ENCODE assay signal across 36 mouse cellular contexts in the genomic region with DNA sequence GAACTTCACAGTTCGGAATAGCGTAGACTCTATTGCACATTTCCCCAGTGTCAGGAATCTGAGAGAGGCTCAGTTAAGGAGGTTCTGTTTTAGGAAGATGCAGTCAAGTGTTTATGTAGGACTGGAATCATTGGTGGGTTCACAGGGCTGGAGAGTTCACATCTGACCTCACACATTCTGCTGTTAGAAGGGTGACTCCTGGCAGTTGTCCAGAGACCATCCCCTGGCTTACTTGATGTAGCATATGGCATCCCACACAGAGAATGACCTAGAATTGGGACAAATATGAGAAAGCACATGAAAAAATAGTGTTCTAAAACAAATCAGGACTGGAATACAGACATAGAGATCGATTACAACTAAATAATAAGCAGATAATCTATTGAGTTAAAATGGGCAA. TPM values are rescaled to one million over a fixed set of nuclear protein-coding genes. Genes with fewer than 3 reads are reported as not detected.
"Had no signal": no experiment of that assay in that cellular context is flagged by ENCODE, and none has a peak within 500 bp of the region (broad histone marks: within the 10 kb centered on the region; RNA-seq: fewer than 3 reads in every experiment).

No protein-coding gene starts in this region.

- H3K9ac ChIP-seq: limb, embryonic 12.5 days; limb, embryonic 13.5 days; limb, embryonic 15.5 days; liver, embryonic 12.5 days; liver, embryonic 13.5 days; liver, embryonic 14.5 days; liver, embryonic 15.5 days; liver, postnatal 0 days; lung, embryonic 14.5 days; lung, embryonic 15.5 days; midbrain, embryonic 12.5 days; midbrain, embryonic 13.5 days; midbrain, embryonic 15.5 days; neural tube, embryonic 12.5 days; neural tube, embryonic 13.5 days had no signal

- H3K4me1 ChIP-seq: limb, embryonic 10.5 days; limb, embryonic 12.5 days; limb, embryonic 13.5 days; limb, embryonic 15.5 days; liver, embryonic 12.5 days; liver, embryonic 13.5 days; liver, embryonic 15.5 days; lung, embryonic 15.5 days; midbrain, embryonic 12.5 days; midbrain, embryonic 13.5 days; midbrain, embryonic 15.5 days; neural tube, embryonic 12.5 days; neural tube, embryonic 13.5 days had no signal

- H3K4me3 ChIP-seq: limb, embryonic 10.5 days; limb, embryonic 12.5 days; limb, embryonic 13.5 days; limb, embryonic 15.5 days; liver, embryonic 12.5 days; liver, embryonic 13.5 days; liver, embryonic 15.5 days; lung, embryonic 15.5 days; megakaryocyte, embryonic 14.5 days; midbrain, embryonic 12.5 days; midbrain, embryonic 13.5 days; midbrain, embryonic 15.5 days; myocyte; neural tube, embryonic 12.5 days; neural tube, embryonic 13.5 days had no signal

- DNase-seq: liver; liver, embryonic 13.5 days; liver, postnatal 0 days; lung, adult 18-20 months; lung, adult 2 months; lung, embryonic 14.5 days; lung, postnatal 10 days; lung, postnatal 14 days; lung, postnatal 36 days; lung, postnatal 4 days; midbrain, embryonic 14.5 days had no signal

- H3K36me3 ChIP-seq: limb, embryonic 10.5 days; limb, embryonic 12.5 days; limb, embryonic 13.5 days; limb, embryonic 15.5 days; liver, embryonic 12.5 days; liver, embryonic 13.5 days; liver, embryonic 15.5 days; lung, embryonic 15.5 days; midbrain, embryonic 12.5 days; midbrain, embryonic 13.5 days; midbrain, embryonic 15.5 days; neural tube, embryonic 12.5 days; neural tube, embryonic 13.5 days had no signal

- ATAC-seq: liver, embryonic 12.5 days; liver, postnatal 0 days; lung, postnatal 0 days; midbrain, embryonic 13.5 days; midbrain, embryonic 15.5 days; midbrain, embryonic 16.5 days had no signal

- H3K27ac ChIP-seq: limb, embryonic 10.5 days; limb, embryonic 12.5 days; limb, embryonic 13.5 days; limb, embryonic 15.5 days; liver, embryonic 12.5 days; liver, embryonic 13.5 days; liver, embryonic 14.5 days; liver, embryonic 15.5 days; lung, embryonic 15.5 days; macrophage; midbrain, embryonic 12.5 days; midbrain, embryonic 13.5 days; midbrain, embryonic 15.5 days; neural tube, embryonic 12.5 days; neural tube, embryonic 13.5 days had no signal

- H3K9me3 ChIP-seq: limb, embryonic 10.5 days; limb, embryonic 12.5 days; limb, embryonic 13.5 days; limb, embryonic 15.5 days; liver, embryonic 12.5 days; liver, embryonic 13.5 days; liver, embryonic 15.5 days; lung, embryonic 15.5 days; megakaryocyte, embryonic 14.5 days; midbrain, embryonic 12.5 days; midbrain, embryonic 13.5 days; midbrain, embryonic 15.5 days; neural tube, embryonic 12.5 days; neural tube, embryonic 13.5 days had no signal

- H3K27me3 ChIP-seq: limb, embryonic 12.5 days; limb, embryonic 13.5 days; limb, embryonic 15.5 days; liver, embryonic 12.5 days; liver, embryonic 13.5 days; liver, embryonic 15.5 days; lung, embryonic 15.5 days; midbrain, embryonic 12.5 days; midbrain, embryonic 13.5 days; midbrain, embryonic 15.5 days; neural tube, embryonic 12.5 days; neural tube, embryonic 13.5 days had no signal

- H3K4me2 ChIP-seq: limb, embryonic 12.5 days; limb, embryonic 13.5 days; limb, embryonic 15.5 days; liver, embryonic 11.5 days; liver, embryonic 12.5 days; liver, embryonic 13.5 days; liver, embryonic 15.5 days; lung, embryonic 14.5 days; lung, embryonic 15.5 days; midbrain, embryonic 11.5 days; midbrain, embryonic 12.5 days; midbrain, embryonic 13.5 days; midbrain, embryonic 15.5 days; neural tube, embryonic 12.5 days; neural tube, embryonic 13.5 days had no signal

RNA-seq across cellular contexts. Expression of gene Calca, which starts 10.2 kb away (rescaled TPM):
- total RNA-seq: liver, adult 2 months; megakaryocyte progenitor cell, adult 5-6 weeks; megakaryocyte, adult 5-6 weeks; megakaryocyte-erythroid progenitor cell, adult 5-6 weeks; monocyte, adult 5-6 weeks had no signal
- polyA plus RNA-seq: limb, embryonic 10.5 days; liver, adult 2 months; liver, embryonic 12.5 days; liver, embryonic 13.5 days; liver, postnatal 0 days; macrophage had no signal
